Mouse (Mus musculus) kidney, adult 9 months (tissue): ENCODE measurements around the gene Faf1.

ENCODE experiments used
- DNase-seq: peaks from one replicate; pipeline ENCODE4 v3.0.0; 2022

Gene Faf1

GRCm38 (mm10) chr4:109792331-109792730, 115.9 kb downstream of the Faf1 start:
- DNase-seq = no peak

- DNase-seq = no peak
Measured at GRCm38 (mm10) chr4:109793072-109793471, 116.7 kb downstream of the Faf1 start.

- no peak for DNase-seq
Measured at GRCm38 (mm10) chr4:109797511-109798182, 121.3 kb downstream of the Faf1 start.

- DNase-seq = no peak
Measured at GRCm38 (mm10) chr4:109806408-109806807, 130.0 kb downstream of the Faf1 start.

- DNase-seq = no peak
Measured at GRCm38 (mm10) chr4:109815161-109815560, 138.8 kb downstream of the Faf1 start.

GRCm38 (mm10) chr4:109815592-109815991, 139.2 kb downstream of the Faf1 start:
- DNase-seq = no peak

GRCm38 (mm10) chr4:109819455-109819854, 143.1 kb downstream of the Faf1 start:
- no peak for DNase-seq

- DNase-seq = no peak
Measured at GRCm38 (mm10) chr4:109829800-109830199, 153.4 kb downstream of the Faf1 start.

GRCm38 (mm10) chr4:109857851-109858250, 181.5 kb downstream of the Faf1 start:
- no peak for DNase-seq

- DNase-seq = no peak
Measured at GRCm38 (mm10) chr4:109858571-109859392, 182.4 kb downstream of the Faf1 start.

- no peak for DNase-seq
Measured at GRCm38 (mm10) chr4:109859401-109859800, 183.0 kb downstream of the Faf1 start.

GRCm38 (mm10) chr4:109860256-109860655, 183.9 kb downstream of the Faf1 start:
- DNase-seq = no peak

GRCm38 (mm10) chr4:109862271-109862670, 185.9 kb downstream of the Faf1 start:
- no peak for DNase-seq

- no peak for DNase-seq
Measured at GRCm38 (mm10) chr4:109863021-109863420, 186.6 kb downstream of the Faf1 start.

GRCm38 (mm10) chr4:109868897-109869484, 192.6 kb downstream of the Faf1 start:
- peak; percentile 12 for DNase-seq

- no peak for DNase-seq
Measured at GRCm38 (mm10) chr4:109884333-109884732, 207.9 kb downstream of the Faf1 start.

- DNase-seq = no peak
Measured at GRCm38 (mm10) chr4:109887856-109888357, 211.5 kb downstream of the Faf1 start.

- no peak for DNase-seq
Measured at GRCm38 (mm10) chr4:109897810-109898566, 221.6 kb downstream of the Faf1 start.

- no peak for DNase-seq
Measured at GRCm38 (mm10) chr4:109901076-109901475, 224.7 kb downstream of the Faf1 start.

GRCm38 (mm10) chr4:109904487-109904886, 228.1 kb downstream of the Faf1 start:
- no peak for DNase-seq

- peak; percentile 11 for DNase-seq
Measured at GRCm38 (mm10) chr4:109929058-109929457, 252.7 kb downstream of the Faf1 start.

GRCm38 (mm10) chr4:109930445-109930844, 254.1 kb downstream of the Faf1 start:
- no peak for DNase-seq

- no peak for DNase-seq
Measured at GRCm38 (mm10) chr4:109930935-109931334, 254.5 kb downstream of the Faf1 start.
